Mouse (Mus musculus): ENCODE data around the gene Cd180. TPM values are rescaled to one million over a fixed set of nuclear protein-coding genes. Genes with fewer than 3 reads are reported as not detected.

The Cd180 gene
- polyA plus RNA-seq, 1 experiment from 2014 or later, result not detected

DNA sequence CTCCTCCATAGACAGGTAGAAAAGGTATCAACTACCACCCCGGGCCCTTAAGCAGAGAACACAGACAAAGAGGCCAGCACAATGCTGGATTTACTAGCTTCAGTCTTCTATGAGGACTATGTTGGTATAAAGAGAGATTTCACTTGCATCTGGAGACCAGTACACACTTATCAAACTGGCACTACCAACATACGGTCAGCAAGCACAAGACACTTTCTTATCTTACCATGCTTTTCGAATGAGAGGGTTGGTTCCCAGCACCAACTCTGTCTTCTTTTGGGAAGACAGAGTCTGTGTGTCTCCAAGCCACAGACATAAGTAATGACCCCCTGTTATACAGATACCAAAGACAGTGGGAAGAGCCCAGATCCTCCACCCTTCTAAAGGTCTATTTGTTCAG is 85.5 kb downstream of the Cd180 start:
- TF ChIP-seq CTCF (IDR thresholded peaks at IDR 0.05), result no peak
- in situ Hi-C loops (cut with MboI; ENCODE audit: low pct_unique_long_range_greater_than_20kb), result no loop called here
- ATAC-seq (no peak), DNase-seq (ENCODE audit: low read depth, low spot score) (no peak)
- ChIA-PET POLR2A (no interaction called here), CTCF (no interaction called here)
- H3K27me3 ChIP-seq, result no peaks in the 10 kb centered on the region

GRCm38 (mm10) chr13:102779275-102779674 is 85.9 kb downstream of the Cd180 start:
- in situ Hi-C loops (cut with MboI; ENCODE audit: low pct_unique_long_range_greater_than_20kb), result no loop called here
- DNase-seq (ENCODE audit: low read depth, low spot score) (no peak), ATAC-seq (no peak)
- no peak for TF ChIP-seq CTCF (IDR thresholded peaks at IDR 0.05)
- POLR2A ChIA-PET, result no interaction called here
- CTCF ChIA-PET, result no interaction called here
- no peaks in the 10 kb centered on the region for H3K27me3 ChIP-seq

- no peak for DNase-seq (ENCODE audit: low read depth, low spot score)
- ATAC-seq, result no peak
- ChIA-PET POLR2A (interaction anchor here (0.6 kb wide), 1 partner anchor 318 kb away, joined by 5 read pairs; no protein-coding TSS in a partner anchor), CTCF (interaction anchor here (0.9 kb wide), 1 partner anchor 13 kb away, joined by 3 read pairs; no protein-coding TSS in a partner anchor)
- H3K27me3 ChIP-seq, result no peaks in the 10 kb centered on the region
- in situ Hi-C loops (cut with MboI; ENCODE audit: low pct_unique_long_range_greater_than_20kb), result no loop called here
- no peak for TF ChIP-seq CTCF (IDR thresholded peaks at IDR 0.05)
These were observed 90.4 kb downstream of the Cd180 start for GRCm38 (mm10) chr13:102783531-102784310.

DNA sequence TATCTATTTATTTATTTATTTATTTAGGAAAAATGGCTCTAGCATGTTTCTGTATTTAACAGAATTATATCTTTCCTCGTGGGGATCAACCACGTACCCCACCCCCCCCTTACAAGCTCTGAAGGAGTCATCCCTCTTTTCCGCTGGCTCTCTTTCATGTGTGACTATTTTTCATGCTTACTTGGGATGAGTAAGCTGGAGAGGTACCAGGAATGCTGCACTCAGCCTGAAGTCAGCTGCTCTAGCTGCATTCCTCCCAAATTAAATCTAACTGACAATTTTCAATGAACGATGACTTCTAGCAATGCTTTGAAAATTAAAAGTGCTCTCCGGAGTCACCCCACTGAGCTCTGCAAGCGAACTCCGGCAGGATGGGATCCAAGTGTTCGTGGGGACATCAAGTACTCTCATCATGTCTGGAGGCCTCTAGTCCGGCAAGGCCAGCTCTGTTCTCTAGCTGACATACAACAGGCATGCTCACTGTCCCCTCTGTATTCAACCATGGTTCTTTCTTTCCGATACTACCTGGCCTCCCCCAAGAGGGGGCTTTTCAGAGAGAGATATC is 93.4 kb downstream of the Cd180 start:
- TF ChIP-seq CTCF (IDR thresholded peaks at IDR 0.05), result no peak
- POLR2A ChIA-PET, result no interaction called here
- DNase-seq (ENCODE audit: low read depth, low spot score) (peak; percentile 27), ATAC-seq (no peak)
- in situ Hi-C loops (cut with MboI; ENCODE audit: low pct_unique_long_range_greater_than_20kb), result no loop called here
- no peaks in the 10 kb centered on the region for H3K27me3 ChIP-seq
- CTCF ChIA-PET, result interaction anchor here (1.0 kb wide), 1 partner anchor 12 kb away, joined by 5 read pairs; no protein-coding TSS in a partner anchor
